Mouse (Mus musculus): ENCODE data around the gene Prtn3. TPM values are rescaled to one million over a fixed set of nuclear protein-coding genes. Genes with fewer than 3 reads are reported as not detected.
A peak's percentile ranks its signal among the peaks of the same experiment; 100 is the strongest.

Prtn3 gene
- polyA plus RNA-seq, 1 experiment from 2014 or later = 7.2 TPM

DNA sequence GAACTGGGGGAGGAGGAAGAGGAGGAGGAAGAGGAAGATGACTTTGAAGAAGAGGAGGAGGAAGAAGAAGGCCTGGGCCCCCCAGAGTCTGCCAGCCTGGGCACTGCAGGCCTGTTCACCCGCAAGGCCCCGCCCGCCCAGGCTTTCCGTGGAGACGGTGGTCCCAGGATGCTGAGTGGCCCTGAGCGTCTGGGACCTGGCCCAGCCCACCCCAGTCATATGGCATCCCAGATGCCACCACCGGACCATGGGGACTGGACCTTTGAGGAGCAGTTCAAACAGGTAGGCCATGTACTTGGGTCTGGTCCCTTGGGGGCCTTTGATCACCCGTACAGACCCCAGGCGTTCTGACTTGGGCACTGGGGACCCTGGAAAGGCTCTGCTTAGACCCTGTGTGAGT is 57.5 kb downstream of the Prtn3 start:
- H3K27me3 ChIP-seq (ENCODE audit: control insufficient read depth, insufficient read depth, low read length) = no peaks in the 10 kb centered on the region

DNA sequence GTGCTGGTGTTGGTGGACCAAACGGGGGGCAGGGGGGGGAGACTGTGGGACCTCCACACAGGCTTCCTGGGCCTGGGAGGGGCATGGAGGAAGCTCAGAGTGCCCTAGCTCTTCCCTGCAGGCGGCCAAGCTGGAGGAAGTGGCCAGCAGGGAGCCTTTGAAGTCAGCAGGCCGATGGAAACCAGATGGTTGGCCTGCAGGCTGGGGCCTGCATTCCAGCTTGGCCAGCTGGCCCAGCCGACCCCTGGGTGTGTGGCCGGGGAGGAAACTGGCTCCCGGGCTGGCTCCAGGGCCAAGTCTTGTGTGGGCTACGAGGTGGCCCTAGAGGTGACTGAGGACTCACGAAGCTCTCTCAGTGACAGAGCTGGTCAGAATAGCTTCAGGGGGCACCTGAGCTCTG is 58.5 kb downstream of the Prtn3 start:
- peaks cover 63% of the 10 kb centered on the region for H3K4me1 ChIP-seq (ENCODE audit: control insufficient read depth, insufficient read depth, low read length)
- WGBS = 18% methylated on average over 8 of the region's 8 CpGs
- H3K4me2 ChIP-seq (ENCODE audit: low read depth, low read length) = peak overlapping the region; percentile 27; the same call in 1 of the 2 replicates
- ATAC-seq (ENCODE audit: insufficient read depth, low FRiP score) = peak; percentile 5; the same call in 1 of the 2 replicates
- no peak overlapping the region for H3K4me3 ChIP-seq (replicated peaks; ENCODE audit: low read length)
- H3K27me3 ChIP-seq (ENCODE audit: control insufficient read depth, insufficient read depth, low read length) = no peaks in the 10 kb centered on the region
- peaks cover 13% of the 10 kb centered on the region; the same call in 1 of the 2 replicates for H3K36me3 ChIP-seq (ENCODE audit: control insufficient read depth, insufficient read depth, low read length)
- H3K9me3 ChIP-seq (replicated peaks; ENCODE audit: control insufficient read depth, low read length) = no peaks in the 10 kb centered on the region
- H3K9ac ChIP-seq (ENCODE audit: low read length) = peak overlapping the region; percentile 54
- peak overlapping the region; percentile 73 for H3K27ac ChIP-seq (ENCODE audit: low read length)

More for the DNA sequence above, 57.5 kb downstream of the Prtn3 start:
- Histone ChIP-seq H3K9ac (ENCODE audit: low read length) (no peak overlapping the region), H3K4me2 (ENCODE audit: low read depth, low read length) (no peak overlapping the region), H3K27ac (ENCODE audit: low read length) (no peak overlapping the region), H3K9me3 (replicated peaks; ENCODE audit: control insufficient read depth, low read length) (no peaks in the 10 kb centered on the region), H3K4me1 (ENCODE audit: control insufficient read depth, insufficient read depth, low read length) (peaks cover 59% of the 10 kb centered on the region), H3K4me3 (replicated peaks; ENCODE audit: low read length) (no peak overlapping the region), H3K36me3 (ENCODE audit: control insufficient read depth, insufficient read depth, low read length) (peaks cover 13% of the 10 kb centered on the region; the same call in 1 of the 2 replicates)
- 74% methylated on average over 9 of the region's 9 CpGs for WGBS
- ATAC-seq (ENCODE audit: insufficient read depth, low FRiP score) = no peak

Small RNA genes within 50 kb of the gene (microRNA-seq; reads per million reads assigned to microRNA genes)
- not detected for gene Mir6910

Other genes starting within 250 kb of the Prtn3 start
- 3.0 and 3.2 TPM in 2 replicates for gene Shc2, start 236.6 kb upstream of the Prtn3 start, polyA plus RNA-seq (2015; fragmentation: Nextera tagmentation; extraction: Ambion mirVana)
- gene Odf3l2, start 228.7 kb upstream of the Prtn3 start, polyA plus RNA-seq (2015; fragmentation: Nextera tagmentation; extraction: Ambion mirVana) = not detected in 2 replicates
- 33.7 and 41.9 TPM in 2 replicates for gene Madcam1, start 209.9 kb upstream of the Prtn3 start, polyA plus RNA-seq (2015; fragmentation: Nextera tagmentation; extraction: Ambion mirVana)
- gene Tpgs1, start 205.1 kb upstream of the Prtn3 start, polyA plus RNA-seq (2015; fragmentation: Nextera tagmentation; extraction: Ambion mirVana) = 47.4 and 53.2 TPM in 2 replicates
- 84.6 and 86.3 TPM in 2 replicates for gene Cdc34, start 192.3 kb upstream of the Prtn3 start, polyA plus RNA-seq (2015; fragmentation: Nextera tagmentation; extraction: Ambion mirVana)
- gene Gzmm, start 185.5 kb upstream of the Prtn3 start, polyA plus RNA-seq (2015; fragmentation: Nextera tagmentation; extraction: Ambion mirVana) = 0.31 and 0.44 TPM in 2 replicates
- gene Bsg, start 170.0 kb upstream of the Prtn3 start, polyA plus RNA-seq (2015; fragmentation: Nextera tagmentation; extraction: Ambion mirVana) = 983 and 1,041 TPM in 2 replicates
- gene Hcn2, start 157.8 kb upstream of the Prtn3 start, polyA plus RNA-seq (2015; fragmentation: Nextera tagmentation; extraction: Ambion mirVana) = not detected in 2 replicates
- 33.3 and 40.9 TPM in 2 replicates for gene Polrmt, start 127.9 kb upstream of the Prtn3 start, polyA plus RNA-seq (2015; fragmentation: Nextera tagmentation; extraction: Ambion mirVana)
- gene Fgf22, start 119.4 kb upstream of the Prtn3 start, polyA plus RNA-seq (2015; fragmentation: Nextera tagmentation; extraction: Ambion mirVana) = 0.37 and 0.50 TPM in 2 replicates
- gene Rnf126, start 107.5 kb upstream of the Prtn3 start, polyA plus RNA-seq (2015; fragmentation: Nextera tagmentation; extraction: Ambion mirVana) = 29.9 and 34.8 TPM in 2 replicates
- 18.1 and 23.1 TPM in 2 replicates for gene Fstl3, start 97.2 kb upstream of the Prtn3 start, polyA plus RNA-seq (2015; fragmentation: Nextera tagmentation; extraction: Ambion mirVana)
- 0.55 and 0.72 TPM in 2 replicates for gene Prss57, start 83.5 kb upstream of the Prtn3 start, polyA plus RNA-seq (2015; fragmentation: Nextera tagmentation; extraction: Ambion mirVana)
- 56.8 and 58.0 TPM in 2 replicates for gene Palm, start 80.9 kb upstream of the Prtn3 start, polyA plus RNA-seq (2015; fragmentation: Nextera tagmentation; extraction: Ambion mirVana)
- gene Misp, start 53.5 kb upstream of the Prtn3 start, polyA plus RNA-seq (2015; fragmentation: Nextera tagmentation; extraction: Ambion mirVana) = 50.6 and 62.3 TPM in 2 replicates
- gene Ptbp1, start 20.0 kb upstream of the Prtn3 start, polyA plus RNA-seq (2015; fragmentation: Nextera tagmentation; extraction: Ambion mirVana) = 268 and 308 TPM in 2 replicates
- gene Plppr3, start 158 bp downstream of the Prtn3 start, polyA plus RNA-seq (2015; fragmentation: Nextera tagmentation; extraction: Ambion mirVana) = 28.7 and 29.1 TPM in 2 replicates
- gene Elane, start 11.8 kb downstream of the Prtn3 start, polyA plus RNA-seq (2015; fragmentation: Nextera tagmentation; extraction: Ambion mirVana) = 6.3 and 9.8 TPM in 2 replicates
- not detected in 2 replicates for gene Cfd, start 16.4 kb downstream of the Prtn3 start, polyA plus RNA-seq (2015; fragmentation: Nextera tagmentation; extraction: Ambion mirVana)
- gene Med16, start 34.4 kb downstream of the Prtn3 start, polyA plus RNA-seq (2015; fragmentation: Nextera tagmentation; extraction: Ambion mirVana) = 39.6 and 42.3 TPM in 2 replicates
- gene Gm26602, start 36.4 kb downstream of the Prtn3 start, polyA plus RNA-seq (2015; fragmentation: Nextera tagmentation; extraction: Ambion mirVana) = 4.1 TPM in 1 of 2 replicates, not detected in the other
- 0.89 and 0.97 TPM in 2 replicates for gene Kiss1r, start 42.5 kb downstream of the Prtn3 start, polyA plus RNA-seq (2015; fragmentation: Nextera tagmentation; extraction: Ambion mirVana)
- 160 and 176 TPM in 2 replicates for gene R3hdm4, start 46.7 kb downstream of the Prtn3 start, polyA plus RNA-seq (2015; fragmentation: Nextera tagmentation; extraction: Ambion mirVana)
- gene Arid3a, start 52.6 kb downstream of the Prtn3 start, polyA plus RNA-seq (2015; fragmentation: Nextera tagmentation; extraction: Ambion mirVana) = 4.9 and 5.2 TPM in 2 replicates
- gene Wdr18, start 85.7 kb downstream of the Prtn3 start, polyA plus RNA-seq (2015; fragmentation: Nextera tagmentation; extraction: Ambion mirVana) = 76.7 and 86.9 TPM in 2 replicates
- gene Grin3b, start 96.2 kb downstream of the Prtn3 start, polyA plus RNA-seq (2015; fragmentation: Nextera tagmentation; extraction: Ambion mirVana) = 0.21 and 0.45 TPM in 2 replicates
- gene Tmem259, start 109.9 kb downstream of the Prtn3 start, polyA plus RNA-seq (2015; fragmentation: Nextera tagmentation; extraction: Ambion mirVana) = 5.6 TPM in 2 replicates
- gene Cnn2, start 114.1 kb downstream of the Prtn3 start, polyA plus RNA-seq (2015; fragmentation: Nextera tagmentation; extraction: Ambion mirVana) = 333 and 334 TPM in 2 replicates
- gene Abca7, start 122.0 kb downstream of the Prtn3 start, polyA plus RNA-seq (2015; fragmentation: Nextera tagmentation; extraction: Ambion mirVana) = 6.3 and 7.4 TPM in 2 replicates
- gene Arhgap45, start 142.2 kb downstream of the Prtn3 start, polyA plus RNA-seq (2015; fragmentation: Nextera tagmentation; extraction: Ambion mirVana) = 7.8 and 9.7 TPM in 2 replicates
- gene Polr2e, start 165.3 kb downstream of the Prtn3 start, polyA plus RNA-seq (2015; fragmentation: Nextera tagmentation; extraction: Ambion mirVana) = 174 and 180 TPM in 2 replicates
- gene Gpx4, start 172.7 kb downstream of the Prtn3 start, polyA plus RNA-seq (2015; fragmentation: Nextera tagmentation; extraction: Ambion mirVana) = 445 and 507 TPM in 2 replicates
- gene Sbno2, start 231.1 kb downstream of the Prtn3 start, polyA plus RNA-seq (2015; fragmentation: Nextera tagmentation; extraction: Ambion mirVana) = 17.2 and 19.0 TPM in 2 replicates
- 14.5 and 14.8 TPM in 2 replicates for gene Stk11, start 241.3 kb downstream of the Prtn3 start, polyA plus RNA-seq (2015; fragmentation: Nextera tagmentation; extraction: Ambion mirVana)

Measured in stomach, embryonic 16.5 days (tissue).